Mouse (Mus musculus): ENCODE measurements around the gene Fmc1.
"Not testable (repeated sequence)": the region's sequence is repeated elsewhere in the genome, so short reads cannot be mapped to it uniquely, and the experiment has no call there.

Fmc1 gene

DNA sequence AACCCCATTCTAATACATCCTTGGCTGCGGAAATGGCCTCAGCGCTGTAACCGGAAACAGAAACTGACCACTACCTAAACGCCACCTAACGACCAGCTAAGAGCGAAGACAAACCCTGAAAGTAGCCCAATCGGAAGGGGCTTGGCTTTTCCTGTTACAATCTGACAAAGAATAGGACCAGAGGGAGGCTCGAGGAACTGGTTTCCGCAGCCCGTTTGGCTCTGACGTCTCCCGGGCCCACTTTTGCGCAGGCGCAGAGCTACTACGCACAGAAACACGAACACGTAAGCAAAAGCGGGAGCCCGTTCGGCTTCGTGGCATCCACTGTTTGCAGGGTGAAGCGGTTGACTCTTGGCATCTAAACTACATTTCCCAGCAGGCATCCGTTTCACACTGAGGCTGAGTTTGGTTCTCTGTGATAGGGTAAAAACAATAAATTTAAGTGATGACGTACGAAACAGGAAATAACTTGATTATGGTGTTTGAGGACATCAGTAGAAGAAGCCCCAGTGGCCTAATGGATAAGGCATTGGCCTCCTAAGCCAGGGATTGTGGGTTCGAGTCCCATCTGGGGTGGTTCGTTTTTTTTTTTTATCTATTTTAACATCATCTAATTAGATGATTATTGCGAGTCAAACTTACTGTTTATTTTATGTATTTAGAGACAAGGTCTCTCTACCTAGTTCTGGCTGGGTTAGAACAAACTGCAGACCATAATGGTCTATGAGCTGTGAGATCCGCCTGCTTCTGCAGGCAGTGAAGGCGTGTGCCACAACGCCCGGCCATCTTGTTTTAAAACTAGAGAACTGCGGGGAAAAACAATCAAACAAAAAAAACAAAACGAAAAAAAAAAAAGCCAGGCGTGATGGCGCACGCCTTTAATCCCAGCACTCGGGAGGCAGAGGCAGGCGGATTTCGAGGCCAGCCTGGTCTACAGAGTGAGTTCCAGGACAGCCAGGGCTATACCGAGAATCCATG lies at the start of gene Fmc1:
Fmc1 (plus strand) TSS at position 75 of the 978 bp plus-strand sequence.
- DNase-seq (ENCODE audit: low spot score): peak; percentile 99

DNA sequence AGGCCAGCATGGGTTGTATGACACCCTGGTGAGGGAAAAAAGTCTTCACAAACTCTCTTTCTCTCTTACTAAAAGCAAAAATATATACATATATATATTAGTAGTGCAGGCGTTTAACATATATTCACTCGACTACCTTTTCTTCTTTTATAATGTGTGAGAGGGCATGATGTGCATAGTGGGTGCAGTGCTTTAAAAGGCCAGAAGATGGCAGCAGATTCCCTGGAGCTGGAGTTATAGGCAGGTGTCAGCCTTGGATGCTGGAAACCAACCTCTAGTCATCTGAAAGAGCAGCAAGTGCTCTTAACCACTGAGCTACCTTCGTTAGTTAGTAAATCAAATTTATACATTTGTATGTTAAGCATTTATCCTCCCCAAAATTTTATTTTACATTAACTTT lies 40.8 kb upstream of the Fmc1 start:
- peak; percentile 41 for DNase-seq (ENCODE audit: low spot score)

DNA sequence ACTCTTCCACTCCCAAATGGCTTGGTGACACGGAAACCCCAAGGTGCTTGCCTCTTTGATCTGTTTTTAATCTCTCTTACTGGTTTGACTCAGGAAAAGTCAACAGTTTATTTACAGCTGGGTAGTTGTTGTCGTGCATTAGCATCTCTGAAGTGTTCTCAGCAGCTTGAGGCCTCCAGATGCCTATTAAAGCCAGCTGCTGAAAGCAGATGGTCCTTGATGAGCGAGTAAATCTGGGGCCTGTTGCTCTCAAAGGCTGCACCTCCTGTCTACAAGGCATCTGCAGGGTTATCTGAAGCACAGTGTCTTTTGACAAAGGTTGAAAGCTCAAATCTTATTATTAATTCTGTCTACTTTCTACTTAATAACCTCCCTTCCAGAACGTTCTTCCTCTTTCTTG lies 37.7 kb upstream of the Fmc1 start:
- no peak for DNase-seq (ENCODE audit: low spot score)

DNA sequence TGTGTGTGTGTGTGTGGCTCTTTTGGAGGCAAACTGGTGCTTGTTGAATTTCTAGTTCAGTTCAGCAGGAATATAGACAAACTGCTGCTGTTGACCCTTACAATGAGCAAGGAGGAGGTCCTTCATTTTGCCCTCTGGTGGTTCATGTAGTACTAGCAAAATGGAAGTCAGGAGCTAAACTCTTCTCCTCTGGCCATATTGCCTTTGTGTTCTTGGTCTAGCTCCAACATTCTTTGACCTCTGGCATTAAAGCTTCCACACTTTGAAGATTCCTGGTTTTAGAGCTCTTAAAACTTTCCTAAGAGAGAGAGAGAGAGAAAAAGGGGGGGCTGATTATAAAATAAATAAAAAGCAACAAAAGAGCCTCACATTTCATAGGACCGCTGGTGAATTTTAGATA lies 21.2 kb upstream of the Fmc1 start:
- DNase-seq (ENCODE audit: low spot score): no peak

DNA sequence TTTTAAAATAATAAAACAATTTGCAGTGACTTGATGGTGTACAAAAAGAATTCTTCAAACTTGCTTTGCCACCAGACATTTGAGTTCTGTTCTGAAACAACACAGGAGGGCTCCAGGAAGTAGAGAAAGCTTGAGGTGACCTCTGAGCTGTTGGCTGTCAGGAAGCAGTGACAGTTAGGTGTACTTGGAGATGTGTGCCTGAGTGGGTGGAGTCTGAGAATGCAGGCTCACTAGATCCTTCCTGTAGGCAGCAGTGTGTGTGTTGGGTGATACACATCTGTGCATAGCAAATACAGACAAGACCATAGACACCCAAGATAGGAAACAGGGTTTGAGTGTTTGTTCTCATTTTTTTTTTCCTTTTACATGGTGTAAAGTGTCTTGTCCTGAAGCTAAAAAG lies 20.5 kb upstream of the Fmc1 start:
- no peak for DNase-seq (ENCODE audit: low spot score)

DNA sequence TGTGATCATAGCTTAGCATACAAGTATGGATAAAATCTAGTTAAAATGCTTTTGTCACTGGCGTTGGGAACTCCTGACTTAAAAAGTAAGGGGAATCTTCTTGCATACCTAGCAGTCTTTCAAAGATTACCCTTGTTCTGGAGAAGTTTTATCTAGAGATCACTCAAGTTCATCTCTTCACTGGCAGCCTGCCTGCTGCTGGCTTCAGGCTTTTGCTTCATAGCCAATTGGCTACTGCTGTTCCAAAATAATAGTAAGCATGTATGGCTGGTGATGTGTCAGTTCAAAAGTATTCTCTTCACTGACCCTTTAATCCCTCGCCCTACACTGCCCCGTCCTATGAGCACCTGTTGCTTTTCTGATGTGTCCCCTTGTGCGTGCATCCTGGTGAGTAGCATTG lies 18.1 kb upstream of the Fmc1 start:
- DNase-seq (ENCODE audit: low spot score): no peak

DNA sequence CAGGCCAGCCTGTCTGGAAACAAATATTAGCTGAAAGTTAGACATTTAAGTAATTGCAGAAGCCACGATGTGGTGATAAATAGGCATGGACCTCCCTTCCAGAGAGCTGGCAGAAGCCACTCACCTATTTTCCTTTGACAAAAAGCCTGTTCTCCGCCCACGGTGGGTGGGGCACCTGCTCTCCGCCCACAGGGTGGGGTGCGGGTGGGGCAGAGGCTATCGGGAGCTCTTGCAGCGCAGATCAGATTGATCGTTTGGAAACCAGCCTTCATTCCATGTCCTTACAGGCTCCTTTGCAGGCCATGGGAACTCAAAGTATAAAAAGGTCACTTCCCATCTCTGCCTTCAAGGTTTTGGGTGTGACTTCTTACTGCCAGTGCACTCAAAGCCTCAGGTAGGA lies 9.5 kb upstream of the Fmc1 start:
- no peak for DNase-seq (ENCODE audit: low spot score)

DNA sequence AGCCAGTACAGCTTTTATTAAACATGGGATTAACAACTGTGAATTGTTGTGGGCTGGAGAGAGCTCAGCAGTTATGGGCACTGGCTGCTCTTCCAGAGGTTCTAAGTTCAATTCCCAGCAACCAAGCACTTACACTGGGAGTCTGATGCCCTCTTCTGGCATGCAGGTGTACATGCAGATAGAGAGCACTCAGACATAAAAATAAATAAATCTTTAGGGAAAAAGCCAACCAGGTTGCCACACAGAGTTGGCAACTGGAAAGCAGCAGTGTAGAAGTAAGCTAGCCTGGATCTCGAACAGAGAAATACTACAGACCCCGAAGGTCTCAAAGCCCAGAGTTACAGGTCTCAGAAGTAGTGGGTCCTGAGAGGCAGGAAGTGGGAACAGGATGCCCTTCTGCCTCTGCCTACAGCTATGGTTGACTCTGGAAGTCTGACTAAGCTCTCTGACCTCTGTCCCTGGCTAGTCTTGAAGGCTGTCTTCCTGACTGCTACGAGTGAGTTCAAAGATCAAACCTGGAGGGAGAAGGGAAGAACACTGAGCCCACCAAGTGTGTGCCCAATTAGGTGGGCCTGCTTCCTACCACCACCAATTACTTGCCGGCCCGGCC lies 2.0 kb upstream of the Fmc1 start:
- no peak for DNase-seq (ENCODE audit: low spot score)

DNA sequence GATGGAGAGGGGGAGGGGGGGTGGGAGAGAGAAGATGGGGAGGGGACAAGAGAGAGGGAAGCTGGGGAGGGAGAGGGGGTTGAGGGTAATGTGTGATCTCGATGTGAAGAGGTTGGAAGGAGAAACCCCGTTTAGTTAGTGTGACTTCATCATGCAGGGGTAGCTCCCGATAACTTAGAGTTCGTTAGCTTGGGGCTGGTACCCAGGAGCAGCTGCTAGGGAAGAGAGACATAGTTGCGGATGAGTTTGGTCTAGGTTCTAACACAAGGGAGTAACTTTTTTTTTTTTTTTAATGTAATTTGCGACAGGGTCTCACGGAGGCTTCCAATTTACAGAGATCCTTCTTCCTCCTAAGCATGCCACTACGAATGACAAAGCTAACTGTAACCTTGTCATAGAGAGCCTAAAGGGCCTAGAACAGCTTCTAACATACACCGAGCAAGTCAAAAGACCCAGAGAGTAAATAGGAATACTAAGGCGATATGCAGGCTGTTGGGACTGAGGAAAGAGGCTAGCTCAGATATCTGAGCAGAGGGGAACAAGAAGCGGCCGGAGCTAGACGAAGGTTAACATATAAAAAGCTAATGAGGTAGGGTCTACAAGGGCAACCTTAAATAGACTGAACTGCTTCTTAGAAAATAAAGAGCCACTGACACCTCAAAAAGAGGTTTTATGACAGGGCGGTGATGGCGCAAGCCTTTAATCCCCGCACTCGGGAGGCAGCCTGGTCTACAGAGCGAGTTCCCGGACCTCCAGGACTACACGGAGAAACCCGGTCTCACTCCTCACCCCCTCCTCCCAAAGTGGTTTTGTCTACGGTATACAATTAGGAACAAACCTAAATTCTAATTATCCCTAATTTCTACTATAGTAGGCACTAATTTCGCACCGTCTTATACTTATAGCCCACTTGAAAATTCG lies 542 bp upstream of the Fmc1 start:
- no peak for DNase-seq (ENCODE audit: low spot score)

DNA sequence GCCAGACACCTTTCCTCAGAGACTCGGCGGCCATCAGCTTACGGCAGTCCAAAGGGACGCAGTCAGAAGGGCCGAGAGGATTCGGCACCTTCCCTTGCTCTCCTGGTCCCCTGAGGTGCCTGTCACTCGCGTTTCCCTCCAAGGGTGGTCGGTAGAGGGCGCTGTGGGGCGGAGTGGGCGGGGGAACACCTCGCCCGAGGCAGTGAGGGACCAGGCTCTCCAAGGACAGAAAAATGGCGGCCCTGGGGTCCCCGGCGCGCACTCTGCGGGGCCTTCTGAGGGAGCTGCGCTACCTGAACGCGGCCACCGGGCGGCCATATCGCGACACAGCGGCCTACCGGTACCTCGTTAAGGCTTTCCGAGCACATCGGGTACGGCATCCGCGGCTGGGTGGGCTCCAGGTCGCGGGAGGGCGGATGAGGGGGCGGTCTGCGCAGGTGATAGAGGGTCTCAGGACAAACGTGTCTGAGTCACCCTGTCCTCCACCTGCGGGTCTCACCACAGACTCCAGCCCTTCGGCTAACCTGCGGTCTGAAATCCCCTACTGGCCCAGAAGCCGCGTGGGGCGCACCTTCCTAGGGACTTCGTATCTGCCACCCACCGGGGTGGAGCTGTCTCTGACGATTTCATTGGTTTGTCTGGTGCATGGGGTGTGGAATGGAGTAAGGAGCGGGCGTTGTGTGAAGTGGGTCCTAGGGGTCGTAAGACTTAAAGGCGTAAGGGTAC lies 1.5 kb downstream of the Fmc1 start:
- DNase-seq (ENCODE audit: low spot score): peak; percentile 93

DNA sequence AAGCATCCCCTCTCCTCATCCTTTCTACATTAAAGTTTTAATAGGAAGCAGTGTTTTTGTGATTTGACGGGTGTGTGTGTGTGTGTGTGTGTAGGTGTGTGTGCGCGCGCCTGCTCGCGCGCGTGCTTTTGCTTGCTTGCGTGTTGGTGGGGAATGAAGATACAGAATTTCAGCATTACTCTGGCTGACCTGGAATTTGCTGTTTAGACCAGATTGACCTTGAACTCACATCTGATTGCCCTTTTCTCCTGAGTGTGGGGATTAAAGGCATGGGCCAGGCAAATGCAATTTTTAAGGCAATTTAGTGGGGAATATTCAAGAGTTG lies 2.0 kb downstream of the Fmc1 start:
- DNase-seq (ENCODE audit: low spot score): no peak

DNA sequence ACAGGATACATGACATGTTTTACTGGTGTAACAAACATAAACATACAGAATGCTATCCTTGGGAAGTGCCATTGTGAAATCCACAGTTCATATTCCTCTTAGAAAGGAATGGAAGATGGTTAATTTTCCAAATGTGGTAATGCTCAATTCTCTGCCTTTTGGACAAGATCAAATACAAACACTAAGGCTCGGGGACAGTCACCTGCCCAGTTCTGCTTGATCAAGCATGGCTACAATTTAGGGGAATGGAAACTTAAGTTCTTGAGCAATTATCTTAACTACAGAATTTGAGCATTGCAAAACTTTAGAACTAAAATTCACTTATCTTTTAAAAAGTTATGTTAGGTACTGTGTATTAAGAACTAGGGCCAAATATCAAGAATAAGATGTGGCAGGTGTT lies 2.5 kb downstream of the Fmc1 start:
- no peak for DNase-seq (ENCODE audit: low spot score)

DNA sequence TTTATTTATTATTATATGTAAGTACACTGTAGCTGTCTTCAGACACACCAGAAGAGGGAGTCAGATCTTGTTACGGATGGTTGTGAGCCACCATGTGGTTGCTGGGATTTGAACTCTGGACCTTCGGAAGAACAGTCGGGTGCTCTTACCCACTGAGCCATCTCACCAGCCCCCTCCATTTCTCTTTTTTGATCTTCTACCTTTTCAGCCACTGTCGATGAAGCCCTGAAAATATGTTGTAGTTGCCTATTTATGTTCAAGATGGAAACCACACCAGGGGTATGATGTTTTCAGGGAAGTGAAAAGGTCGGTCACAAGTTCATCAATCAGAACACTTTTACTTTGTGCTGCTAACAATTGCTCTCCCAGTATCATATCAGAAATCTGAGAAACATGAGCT lies 10.8 kb downstream of the Fmc1 start:
- DNase-seq (ENCODE audit: low spot score): not testable (repeated sequence)

DNA sequence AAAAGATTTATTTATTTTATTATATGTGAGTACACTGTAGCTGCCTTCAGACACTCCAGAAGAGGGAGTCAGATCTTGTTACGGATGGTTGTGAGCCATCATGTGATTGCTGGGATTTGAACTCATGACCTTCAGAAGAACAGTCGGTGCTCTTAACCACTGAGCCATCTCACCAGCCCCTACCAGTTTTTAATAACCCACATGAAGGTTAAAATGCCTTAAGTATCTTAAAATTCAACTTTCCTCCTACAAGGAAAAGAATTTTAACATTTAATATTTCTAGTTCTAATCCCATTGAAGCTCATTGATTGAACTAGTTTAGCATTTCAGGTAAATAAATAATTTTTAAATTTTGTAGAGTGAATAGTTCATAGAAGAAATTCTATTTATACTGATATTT lies 13.7 kb downstream of the Fmc1 start:
- not testable (repeated sequence) for DNase-seq (ENCODE audit: low spot score)

DNA sequence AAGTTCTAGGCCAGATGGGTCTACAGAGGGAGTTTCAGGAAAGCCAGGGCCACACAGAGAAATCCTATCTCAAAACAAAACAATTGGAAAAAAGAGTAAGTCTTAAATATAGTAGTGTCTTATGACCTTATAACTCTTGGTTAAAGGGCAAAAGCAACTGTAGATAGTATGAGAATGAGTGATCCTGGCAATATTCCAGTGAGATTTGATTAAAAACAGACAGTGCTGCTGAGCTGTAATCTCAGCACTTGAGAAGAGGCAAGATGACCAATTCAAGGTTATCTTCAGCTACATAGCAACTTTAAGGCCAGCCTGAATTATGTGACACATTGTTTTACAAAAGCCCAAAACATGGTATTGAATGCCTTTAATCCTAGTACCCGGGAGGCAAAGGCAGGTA lies 14.4 kb downstream of the Fmc1 start:
- no peak for DNase-seq (ENCODE audit: low spot score)

DNA sequence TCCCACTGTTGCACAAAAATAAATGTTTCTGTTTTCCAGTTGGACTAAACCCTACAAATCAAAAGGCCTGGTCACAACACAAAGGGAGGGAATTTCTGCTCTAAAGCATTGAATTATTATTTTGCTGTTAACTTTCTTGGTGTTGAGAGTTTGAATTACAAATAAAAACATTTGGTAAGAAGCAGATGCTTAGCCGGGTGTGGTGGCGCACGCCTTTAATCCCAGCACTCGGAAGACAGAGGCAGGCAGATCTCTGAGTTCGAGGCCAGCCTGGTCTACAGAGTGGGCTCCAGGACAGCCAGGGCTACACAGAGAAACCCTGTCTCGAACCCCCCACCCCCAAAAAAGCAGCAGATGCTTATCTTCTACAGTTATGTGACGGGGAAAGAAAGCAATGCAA lies 15.3 kb downstream of the Fmc1 start:
- not testable (repeated sequence) for DNase-seq (ENCODE audit: low spot score)

DNA sequence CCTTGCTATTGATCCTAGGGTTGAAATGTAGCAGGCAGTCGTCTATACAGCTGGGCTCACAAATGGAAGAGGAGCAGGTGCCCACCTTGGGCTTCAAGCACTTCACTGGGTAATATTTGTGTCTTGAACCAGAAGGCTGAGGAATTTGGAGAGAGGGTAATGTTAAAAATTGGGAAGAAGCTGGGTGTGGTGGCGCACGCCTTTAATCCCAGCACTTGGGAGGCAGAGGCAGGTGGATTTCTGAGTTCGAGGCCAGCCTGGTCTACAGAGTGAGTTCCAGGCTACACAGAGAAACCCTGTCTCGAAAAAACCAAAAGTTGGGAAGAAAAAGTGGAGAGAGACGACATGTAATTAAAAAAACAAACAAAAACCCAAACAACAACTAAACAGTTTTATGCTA lies 16.5 kb downstream of the Fmc1 start:
- not testable (repeated sequence) for DNase-seq (ENCODE audit: low spot score)

DNA sequence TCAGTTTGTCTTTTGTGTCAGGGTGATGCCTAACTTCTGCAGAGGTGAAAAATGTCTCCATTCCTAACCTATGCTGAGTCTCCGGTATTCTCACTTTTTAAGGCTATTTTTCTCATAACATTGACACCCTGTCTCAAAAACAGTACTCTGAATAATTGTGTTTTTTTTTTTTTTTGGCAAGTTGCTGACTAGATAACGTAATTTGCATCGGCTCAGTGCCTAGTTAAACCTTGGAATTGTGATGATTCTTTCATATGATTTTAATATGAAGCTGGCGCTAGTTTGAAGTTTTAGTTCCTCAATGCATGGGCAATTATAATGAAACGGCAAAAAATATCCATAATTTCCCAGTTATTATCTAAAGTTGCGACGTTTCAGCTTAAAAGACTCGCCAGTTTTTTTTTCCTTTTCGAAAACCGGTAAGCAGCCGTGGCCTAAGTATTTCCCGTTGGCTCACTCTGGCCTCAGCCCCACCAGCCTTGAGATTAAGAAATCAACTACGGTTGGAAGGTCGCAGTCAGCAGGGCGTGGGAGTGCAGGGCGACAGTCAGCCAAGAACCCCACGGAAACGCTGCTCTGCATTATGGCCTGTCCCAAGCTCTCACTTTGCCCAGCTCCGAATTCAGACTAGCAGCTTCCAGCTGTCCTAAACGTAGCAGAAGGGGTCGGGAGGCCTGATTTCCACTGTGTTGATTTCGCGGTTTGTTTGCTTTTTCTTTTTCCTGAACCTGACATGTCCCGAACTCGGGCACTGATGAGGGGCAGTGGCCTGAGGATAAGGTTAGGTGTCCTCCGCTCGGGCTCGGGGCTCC lies 17.2 kb downstream of the Fmc1 start:
- DNase-seq (ENCODE audit: low spot score): peak; percentile 68

DNA sequence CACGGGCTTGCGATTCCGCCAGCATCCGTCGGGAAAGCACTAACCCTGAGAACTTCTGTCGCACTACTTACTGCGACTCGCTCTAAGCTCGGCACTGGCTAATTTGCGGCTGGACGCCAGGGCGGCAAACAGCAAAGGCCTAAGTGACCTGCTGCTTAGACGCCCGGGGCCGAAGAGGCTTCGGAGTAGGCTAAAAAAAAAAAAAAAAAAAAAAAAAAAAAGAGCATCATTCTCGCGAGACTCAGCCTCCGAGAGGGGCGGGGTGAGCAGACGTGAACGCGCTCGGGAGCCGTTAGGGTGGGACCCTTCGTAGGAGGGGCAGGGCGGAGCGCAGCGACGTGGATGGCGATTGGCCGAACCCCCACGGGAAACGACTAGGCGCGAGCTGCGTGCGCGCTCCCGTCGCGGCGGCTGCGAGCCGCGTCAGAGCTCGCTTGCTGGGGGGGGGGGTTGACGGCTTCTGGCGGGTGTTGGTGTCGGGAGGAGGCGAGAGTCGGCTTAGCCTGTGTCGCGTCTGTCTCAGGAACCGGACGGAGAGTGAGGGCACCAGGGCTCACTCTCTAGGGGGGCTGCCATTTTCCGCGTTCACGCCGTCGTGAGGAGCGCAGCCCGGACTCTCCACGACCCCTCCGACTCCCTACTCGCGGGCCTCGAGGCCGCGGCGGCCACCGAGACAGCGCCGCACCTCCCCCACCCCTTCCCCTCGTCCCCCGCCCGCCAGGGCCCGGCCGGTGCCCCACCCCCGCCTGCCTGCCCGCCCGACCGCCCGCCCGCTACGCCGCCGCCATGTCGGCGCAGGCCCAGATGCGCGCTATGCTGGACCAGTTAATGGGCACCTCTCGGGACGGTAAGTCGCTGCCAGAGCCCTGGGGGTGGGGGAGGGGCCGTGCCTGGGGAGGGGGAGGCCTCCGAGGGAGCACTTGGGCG lies 18.0 kb downstream of the Fmc1 start, which contains the start of gene Luc7l2:
Luc7l2 (plus strand) TSS at position 273 of the 927 bp plus-strand sequence.
- peak; percentile 96 for DNase-seq (ENCODE audit: low spot score)

Measured in layer of hippocampus, adult 11-12 months (tissue).